Mouse (Mus musculus) liver, embryonic 14.5 days (tissue): ENCODE results near the gene Pole3.

Experiments
- CTCF ChIP-seq: IDR thresholded peaks from 2 replicates; pipeline ENCODE4 v1.5.1; 2016; ENCODE audit warnings: antibody characterized with exemption, low read depth, control low read depth
- EP300 ChIP-seq: IDR thresholded peaks from 2 replicates; pipeline ENCODE4 v1.6.1; 2016; ENCODE audit warnings: antibody characterized with exemption, low read depth

GRCm38 (mm10) chr4:62557436-62557835, 32.6 kb upstream of the Pole3 start:
- TF ChIP-seq EP300 (no peak), CTCF (no peak)
